Mouse (Mus musculus): Measurements from ENCODE around the gene Mob3b.

Mob3b gene

DNA sequence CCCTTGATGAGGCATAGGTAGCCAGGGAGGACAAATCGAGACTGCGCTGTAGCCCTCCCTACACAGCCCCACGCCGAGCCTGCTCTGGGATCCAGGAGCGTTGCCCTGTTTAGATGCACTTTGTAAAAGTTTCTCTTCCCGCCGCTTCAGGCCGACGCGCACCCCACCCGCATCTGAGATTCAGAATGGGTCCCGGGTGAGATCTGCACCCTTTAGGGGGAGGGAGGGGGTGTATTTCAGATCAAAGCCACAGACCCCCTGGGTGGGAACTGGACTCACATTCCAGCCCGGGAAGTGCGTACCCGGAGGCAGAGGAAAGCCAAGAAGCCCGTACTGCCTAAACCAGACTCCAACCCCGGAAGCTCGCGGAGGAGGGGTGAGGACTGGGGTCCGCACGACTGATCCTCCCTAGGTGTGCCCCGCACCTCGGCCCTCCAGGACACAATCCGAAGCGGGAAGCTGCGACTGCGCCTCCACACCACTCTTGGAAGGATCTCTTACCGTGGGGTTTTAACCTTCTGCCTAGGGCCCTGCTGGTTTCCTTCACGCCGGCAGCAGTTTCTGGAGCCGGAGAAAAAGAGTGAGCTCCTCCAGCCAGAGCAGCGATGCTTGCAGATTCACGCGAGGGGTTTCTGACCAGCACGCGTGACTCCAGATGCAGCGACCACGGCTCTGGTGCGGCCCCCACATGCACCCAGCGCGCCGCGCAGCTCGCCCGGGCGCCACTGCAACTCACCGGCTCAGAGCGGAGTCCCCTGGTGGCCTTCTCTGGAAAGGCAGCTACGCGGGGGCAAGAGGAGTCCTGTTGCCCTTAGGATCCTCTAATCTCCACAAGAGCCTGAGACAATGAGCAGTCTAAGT is at the start of gene Mob3b:
Gene Mob3b, minus strand, starts transcription at position 734 of the 861 bp plus-strand sequence.
- peak; percentile 83 for DNase-seq (ENCODE audit: low read depth, low spot score)

DNA sequence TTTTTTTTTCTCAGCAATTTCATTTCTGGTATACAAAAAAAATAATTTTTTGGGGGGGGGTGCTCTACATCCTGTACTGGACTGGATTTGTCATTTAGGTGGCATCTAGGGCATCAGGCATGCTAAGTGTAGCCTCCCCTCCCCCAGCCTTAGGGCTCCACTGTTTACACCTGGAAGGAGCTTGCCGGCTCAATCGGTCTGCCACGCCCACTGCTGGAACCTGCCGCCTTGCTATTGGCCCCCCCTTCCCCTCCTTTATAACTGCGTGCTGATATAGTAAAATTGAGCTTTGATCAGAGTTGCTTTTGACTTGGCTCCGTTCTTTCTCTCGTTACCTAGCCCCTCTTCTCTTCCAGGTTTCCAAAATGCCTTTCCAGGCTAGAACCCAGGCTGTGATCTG is 47.4 kb upstream of the Mob3b start:
- no peak for DNase-seq (ENCODE audit: low read depth, low spot score)

DNA sequence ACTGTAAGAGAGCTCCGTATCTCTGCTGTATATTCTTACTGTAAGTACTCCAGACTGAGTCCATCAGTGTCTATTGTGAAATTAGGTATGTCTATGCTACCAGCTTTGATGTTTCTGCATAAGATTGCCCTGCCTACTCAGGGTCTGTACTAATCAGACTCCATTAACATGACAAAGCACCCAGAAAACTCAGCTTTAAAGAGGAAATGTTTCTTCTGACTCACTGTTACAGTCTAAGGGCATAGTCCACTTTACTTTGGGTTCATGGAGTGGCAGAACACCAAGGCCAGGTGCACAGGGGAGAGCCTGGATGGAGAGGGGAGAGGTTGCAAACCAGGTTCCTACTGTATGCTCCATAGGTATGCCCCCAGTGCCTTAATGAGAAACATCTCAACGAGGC is 46.4 kb upstream of the Mob3b start:
- no peak for DNase-seq (ENCODE audit: low read depth, low spot score)

DNA sequence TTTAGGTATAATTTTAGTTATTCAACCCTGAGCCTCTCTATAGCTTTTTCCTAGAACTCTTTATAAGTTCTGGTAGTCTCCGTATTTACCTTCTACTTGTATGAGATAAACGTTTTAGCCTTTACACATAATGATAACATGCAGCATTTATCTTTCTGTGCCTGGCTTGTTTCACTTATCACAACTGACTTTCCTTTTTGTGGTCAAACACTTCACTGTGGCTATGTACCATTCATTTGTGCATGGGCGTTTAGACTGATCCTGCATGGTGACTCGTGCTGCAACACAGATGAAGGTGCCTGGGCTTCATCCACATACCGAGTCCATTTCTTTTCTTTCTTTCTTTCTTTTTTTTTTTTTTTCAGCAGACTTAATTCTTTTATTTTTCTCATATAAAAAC is 44.4 kb upstream of the Mob3b start:
- no peak for DNase-seq (ENCODE audit: low read depth, low spot score)

DNA sequence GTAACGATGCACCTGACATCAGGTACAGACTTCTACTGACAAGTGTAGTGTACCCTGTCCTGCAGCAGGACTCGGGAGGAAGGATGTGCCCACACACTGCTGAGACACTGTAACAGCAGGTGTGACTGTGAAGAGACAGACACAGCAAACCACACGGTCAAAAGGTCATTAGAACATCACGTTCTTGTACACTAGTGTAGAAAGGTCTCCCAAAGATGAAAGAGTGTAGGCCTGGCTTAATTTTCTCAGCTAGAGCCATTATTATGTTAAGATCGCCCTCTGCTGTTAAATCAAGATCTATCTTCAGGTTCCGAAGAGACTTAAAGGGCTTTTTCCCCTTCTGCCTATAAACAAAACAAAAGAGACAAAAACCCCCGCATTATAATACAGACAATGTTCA is 35.4 kb upstream of the Mob3b start:
- no peak for DNase-seq (ENCODE audit: low read depth, low spot score)

DNA sequence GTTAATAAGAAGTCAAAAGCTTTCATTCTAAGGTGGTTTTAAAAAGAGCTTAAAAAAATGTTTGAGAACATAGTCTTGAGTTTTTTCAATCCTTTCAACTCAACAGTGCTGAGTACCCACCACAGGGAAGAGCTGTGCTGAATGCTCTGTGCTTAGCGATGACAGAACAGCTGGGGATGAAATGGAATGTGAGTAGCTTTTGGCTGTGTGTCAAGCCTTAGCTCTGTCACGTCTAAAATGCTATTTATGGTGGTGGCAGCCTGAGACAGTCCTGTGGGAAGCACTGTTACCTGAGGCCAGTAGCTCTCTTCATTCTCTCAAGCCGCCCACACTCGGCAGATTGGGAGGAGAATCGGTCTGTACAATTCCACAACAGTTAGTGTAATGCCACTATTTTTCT is 32.5 kb upstream of the Mob3b start:
- no peak for DNase-seq (ENCODE audit: low read depth, low spot score)

DNA sequence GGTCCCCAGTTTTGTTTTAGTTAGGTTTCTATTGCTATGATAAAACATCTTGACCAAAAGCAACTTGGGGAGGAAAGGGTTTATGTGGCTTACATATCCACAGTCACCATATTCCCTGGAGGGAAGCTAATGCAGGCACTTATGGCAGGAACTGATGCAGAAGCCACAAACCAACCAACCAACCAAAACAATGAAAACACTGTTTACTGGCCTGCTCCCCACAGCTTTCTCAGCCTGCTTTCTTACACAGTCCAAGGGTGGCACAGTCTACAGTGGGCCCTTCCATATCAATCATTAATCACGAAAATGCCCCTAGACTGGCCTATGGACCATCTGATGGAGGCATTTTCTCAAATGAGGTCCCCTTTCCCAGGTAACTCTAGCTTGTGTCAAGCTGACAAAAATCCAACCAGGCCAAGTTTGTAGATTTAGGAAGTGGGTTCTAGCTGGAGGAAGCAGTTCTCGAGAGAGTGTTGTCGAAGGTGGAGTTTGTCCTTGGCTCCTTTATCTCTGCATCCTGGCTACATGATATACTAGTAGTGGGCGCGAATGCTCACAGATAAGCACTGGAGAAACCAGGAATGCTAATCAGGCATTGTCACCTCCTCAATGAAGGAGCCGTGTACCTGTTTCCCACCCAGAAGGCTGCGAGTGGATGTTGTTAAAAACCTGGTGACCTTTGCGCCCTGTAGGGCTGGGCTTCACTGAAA is 30.5 kb upstream of the Mob3b start:
- no peak for DNase-seq (ENCODE audit: low read depth, low spot score)

DNA sequence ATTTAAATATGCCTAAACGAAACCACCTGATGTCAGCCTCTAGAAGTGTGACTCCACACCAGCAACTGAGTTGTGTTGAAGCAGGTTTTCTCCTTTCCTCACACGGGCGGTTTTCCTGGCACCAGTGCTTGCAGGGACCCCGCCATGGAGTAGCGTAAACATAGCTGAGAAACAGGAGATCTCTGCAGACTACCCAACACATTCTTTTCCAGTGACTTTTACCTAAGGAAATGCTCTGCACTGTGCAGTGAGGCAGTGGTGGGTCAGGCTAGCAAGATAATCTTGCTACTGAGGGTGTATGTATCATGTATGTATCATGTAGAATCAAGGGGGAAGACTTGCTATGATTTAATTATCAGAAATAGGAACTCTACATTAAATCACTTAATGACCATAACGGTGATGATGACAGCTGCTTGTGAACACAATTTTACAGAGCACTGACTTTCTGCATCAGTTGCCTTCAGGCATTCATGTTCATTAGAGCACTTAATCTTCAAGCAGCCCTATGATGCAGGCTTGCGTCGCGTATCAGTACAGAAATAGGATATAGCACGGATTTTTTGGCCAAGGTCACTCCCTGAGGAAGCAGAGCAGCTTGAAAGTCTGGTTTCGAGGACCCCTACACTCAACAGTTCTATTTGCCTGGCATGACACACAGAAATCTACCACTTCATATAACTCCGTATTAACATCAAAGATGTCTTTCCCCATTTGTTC is 20.8 kb upstream of the Mob3b start:
- DNase-seq (ENCODE audit: low read depth, low spot score): no peak

DNA sequence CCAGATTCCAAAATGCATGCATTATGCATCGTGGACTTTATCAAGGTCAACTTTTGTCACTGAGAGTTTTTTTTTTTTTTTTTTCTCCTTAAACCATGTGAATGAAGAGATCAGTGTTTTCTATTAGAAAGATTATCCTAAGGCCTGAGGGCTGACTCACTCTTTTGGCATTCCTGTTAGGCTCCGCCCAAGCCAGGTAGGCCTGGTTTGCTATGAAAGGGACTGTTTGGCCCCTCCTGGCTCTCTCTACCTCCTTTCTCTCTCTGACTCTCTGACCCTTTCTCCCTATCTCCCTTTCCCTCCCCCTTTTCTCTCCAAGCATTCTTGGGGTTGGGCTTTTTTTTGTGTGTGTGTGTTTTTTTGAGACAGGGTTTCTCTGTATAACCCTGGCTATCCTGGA is 18.3 kb upstream of the Mob3b start:
- no peak for DNase-seq (ENCODE audit: low read depth, low spot score)

DNA sequence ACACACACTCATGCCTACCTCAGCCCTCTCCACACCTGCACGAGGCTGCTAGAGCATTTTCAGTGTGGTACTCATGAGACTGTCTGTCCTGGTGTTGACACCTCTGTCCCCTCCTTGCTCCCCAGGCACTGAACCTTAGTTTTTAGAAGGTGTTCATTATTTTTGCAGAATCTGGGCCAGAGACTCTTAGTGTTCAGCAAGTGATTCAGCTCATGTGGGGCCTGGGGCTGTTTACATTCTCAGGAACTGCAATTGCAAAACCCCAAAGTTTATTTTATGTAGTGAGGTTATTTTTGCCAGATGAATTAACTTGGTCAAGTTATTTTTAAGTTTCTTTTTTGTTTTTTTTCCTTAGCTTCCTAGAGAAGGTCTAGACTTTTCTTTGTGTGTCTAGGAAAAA is 16.3 kb upstream of the Mob3b start:
- no peak for DNase-seq (ENCODE audit: low read depth, low spot score)

DNA sequence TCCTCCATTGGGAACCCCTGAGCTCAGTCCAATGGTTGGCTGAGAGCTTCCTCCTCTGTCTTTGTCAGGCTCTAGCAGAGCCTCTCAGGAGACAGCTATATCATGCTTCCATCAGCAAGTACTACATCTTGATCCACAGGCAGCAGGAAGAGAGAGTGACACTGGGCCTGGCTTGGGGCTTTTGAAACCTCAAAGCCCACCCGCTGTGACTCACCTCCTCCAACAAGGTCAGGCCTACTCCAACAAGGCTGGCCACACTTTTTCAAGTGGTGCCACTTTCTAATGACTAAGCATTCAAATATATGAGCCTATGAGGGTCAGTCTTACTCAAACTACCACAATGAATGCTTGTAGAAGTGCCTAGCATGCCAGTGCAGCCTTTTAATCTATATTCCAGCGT is 15.2 kb upstream of the Mob3b start:
- no peak for DNase-seq (ENCODE audit: low read depth, low spot score)

DNA sequence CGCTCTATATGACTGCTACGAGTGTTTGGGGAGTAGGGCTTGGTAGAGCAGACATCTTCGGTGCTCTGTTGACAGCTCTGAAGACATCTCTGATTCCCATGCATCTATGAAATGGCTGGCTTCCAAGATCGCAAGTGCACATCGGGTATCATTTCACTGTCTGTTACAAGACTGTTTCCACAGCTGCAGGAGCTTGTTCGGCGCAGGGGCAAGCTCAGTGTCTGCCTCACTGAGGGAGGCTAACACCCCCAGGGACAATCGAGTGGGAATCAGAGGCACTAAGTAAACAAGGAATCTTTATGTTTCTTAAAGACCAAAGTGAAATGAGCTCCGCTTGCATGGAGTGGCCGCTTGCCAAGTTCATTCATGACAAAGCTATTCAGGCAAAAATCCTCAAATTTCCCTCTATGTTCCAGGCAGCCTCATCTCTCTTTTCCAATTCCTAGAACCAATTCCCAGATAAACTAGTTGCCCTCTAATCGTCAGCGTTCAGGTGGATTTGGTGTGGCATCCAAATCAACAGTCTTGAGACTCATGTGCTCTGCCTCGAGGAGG is 12.4 kb upstream of the Mob3b start:
- DNase-seq (ENCODE audit: low read depth, low spot score): no peak

DNA sequence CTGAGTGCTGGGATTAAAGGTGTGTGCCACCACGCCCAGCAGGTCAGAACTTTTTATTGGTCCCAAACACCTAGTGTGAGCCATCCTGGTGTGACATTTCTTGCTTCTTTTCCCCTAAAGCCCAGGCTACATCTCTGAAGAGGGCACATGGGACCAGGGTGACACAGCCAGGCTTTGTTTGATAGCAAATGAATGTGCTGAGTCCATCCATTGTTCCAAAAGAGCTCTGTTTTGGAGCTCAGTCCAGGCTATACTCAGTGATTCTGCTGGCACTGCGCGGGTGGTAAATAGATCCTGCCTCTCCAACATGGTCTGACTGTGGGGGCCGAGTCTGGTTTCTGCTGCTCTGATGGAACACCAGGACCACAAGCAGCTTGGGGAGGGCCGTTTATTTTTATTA is 10.6 kb upstream of the Mob3b start:
- DNase-seq (ENCODE audit: low read depth, low spot score): no peak

DNA sequence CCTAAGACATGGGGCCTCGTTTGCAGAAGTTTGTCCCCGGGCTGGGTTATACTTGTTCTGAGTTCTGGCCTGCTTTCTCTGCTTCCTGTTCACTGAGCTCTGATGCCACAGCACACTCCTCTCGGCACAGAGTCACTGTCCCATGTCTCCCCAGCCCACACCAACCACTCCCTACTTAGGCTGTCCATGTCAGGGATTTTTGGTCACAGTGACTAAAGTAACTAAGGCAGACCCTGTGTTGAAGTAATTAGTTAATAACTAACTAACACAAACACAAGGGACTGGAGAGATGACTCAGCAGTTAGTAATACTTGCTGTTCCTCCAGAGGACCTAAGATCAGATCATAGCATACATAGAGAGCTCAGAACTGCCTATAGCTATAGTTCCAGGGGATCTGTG is 8.7 kb upstream of the Mob3b start:
- no peak for DNase-seq (ENCODE audit: low read depth, low spot score)

DNA sequence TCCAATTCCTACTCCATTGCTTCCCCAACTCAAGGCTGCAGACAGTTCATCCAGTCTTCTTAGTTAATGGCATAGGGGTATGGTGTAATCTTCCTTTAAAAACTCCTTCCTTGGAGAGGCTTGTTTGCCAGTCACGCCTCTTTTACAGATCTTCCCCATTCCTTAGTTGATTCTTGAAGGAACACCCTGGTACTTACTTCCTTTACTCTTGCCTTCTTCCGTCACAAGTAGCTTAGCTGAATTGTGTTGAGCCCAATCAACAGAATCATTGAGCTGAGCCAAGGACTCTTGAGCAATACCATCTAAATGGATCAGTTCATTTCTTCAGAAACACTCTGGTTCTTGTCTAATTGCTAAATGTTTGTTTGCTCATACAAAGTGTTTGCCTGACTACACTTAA is 8.0 kb upstream of the Mob3b start:
- no peak for DNase-seq (ENCODE audit: low read depth, low spot score)

DNA sequence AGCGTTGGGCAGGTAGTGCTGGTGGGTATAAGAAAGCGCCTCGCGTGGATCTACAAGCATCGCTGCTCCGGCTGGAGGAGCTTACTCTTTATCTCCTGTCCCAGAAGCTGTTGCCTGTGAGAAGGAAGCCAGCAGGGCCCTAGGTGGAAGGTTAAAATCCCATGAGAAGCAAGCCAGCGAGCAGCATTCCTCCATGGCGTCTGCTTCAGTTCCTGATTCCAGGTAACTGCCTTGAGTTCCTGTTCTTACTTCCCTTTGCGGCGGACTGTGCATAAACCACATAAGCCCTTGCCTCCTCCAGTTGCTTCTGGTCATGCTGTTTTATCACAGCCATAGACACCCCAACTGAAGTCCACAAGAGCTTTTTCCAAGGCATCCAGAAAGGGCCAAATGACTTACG is 531 bp upstream of the Mob3b start:
- DNase-seq (ENCODE audit: low read depth, low spot score): no peak

DNA sequence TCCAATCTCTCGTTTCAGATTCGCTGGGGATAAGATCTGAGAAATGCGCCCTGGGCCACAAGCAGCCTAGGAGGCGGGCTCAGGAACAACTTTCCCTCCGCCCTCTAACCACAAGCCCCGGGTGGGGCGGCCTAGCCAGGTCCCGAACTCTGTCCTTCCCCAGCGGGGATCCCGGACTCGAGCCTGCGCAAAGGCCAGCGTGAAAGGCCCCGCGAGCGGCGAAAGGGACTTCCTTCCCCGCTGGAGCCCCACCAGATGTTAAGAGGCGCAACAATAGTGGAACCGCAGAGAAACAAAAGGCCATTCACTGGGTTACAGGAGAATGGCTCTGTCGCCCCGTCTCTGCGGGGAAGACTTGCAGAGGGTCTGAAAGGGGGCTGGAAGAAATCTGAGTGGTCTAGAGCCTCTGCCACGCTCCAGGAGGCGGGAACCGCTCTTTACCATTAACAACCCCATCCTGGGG is 1.1 kb downstream of the Mob3b start:
- DNase-seq (ENCODE audit: low read depth, low spot score): peak; percentile 74

DNA sequence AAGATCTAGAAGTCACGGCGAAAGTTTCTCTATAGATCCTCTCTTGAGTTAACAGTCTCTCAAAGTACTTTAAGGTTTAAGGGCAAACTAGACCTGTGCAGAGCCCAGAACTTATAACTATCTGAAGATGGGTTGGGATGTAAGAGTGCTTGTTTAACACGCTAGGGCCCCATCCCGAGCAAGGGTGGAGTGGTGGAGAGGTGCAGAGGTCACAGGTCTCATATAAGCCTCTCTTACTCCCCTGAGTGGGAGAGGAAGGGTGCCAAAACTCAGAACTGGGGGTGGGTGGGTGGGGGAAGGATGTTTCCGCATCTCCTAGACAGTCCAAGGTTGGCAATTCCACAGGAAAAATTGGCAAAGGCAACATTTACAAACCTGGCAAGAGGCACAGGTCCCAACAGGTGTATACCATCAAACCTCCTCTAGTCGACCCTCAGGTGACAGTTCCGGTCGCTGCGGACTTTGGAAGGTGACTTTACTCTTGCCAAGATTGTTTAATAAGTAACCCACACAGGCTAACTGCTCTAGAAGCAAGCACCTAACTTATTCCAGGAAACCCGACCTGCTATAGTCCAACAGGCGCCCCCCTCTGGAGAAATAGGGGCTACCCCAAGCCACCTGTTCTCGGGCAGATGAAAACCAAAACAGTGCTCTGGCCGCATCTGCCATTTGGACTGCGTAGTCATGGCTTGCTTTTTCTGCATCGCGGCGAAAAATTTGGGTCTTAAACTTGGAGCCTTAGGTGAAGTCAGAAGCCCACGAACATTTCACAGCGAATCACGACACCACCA is 2.0 kb downstream of the Mob3b start:
- DNase-seq (ENCODE audit: low read depth, low spot score): peak; percentile 29

DNA sequence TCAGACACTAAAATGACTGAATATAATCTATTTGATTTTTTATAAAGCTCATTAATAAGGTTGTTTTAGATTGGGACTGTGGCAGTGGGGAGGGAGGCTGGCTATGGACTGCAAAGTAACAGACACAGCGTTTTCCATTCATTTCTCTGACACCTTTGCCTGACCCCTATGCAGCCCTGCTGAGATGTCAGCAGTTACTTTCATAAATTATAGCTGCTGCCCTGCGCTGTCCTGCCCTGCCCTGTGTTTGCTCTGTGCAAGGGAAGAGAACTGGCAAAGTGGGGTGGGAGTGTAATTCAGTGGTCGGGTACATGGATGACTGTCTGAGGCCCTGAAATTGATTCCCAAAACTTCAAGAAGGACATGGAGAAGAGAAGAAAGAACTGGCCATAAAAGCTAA is 3.2 kb downstream of the Mob3b start:
- DNase-seq (ENCODE audit: low read depth, low spot score): no peak

DNA sequence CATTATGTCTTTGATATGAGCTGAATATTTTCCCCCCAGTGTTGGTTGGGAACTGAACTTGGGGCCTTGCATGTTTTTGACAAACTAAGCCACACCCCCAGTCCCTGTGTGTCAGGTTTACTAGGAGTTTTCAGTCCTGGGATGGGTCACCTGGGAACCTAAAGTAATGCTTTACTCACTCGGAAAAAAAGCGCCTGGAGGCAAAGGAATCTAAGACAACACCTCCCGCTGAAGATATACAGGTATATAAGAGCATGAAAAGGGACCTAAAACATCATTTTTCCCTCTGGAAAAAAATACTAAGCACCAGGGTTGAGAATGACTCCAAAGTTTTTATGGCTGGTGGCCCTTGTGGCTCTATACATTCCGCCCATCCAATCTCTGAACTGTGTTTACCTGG is 5.5 kb downstream of the Mob3b start, which contains the start of gene Ifnk:
Gene Ifnk, plus strand, starts transcription at position 301 of the 400 bp plus-strand sequence.
- DNase-seq (ENCODE audit: low read depth, low spot score): no peak

DNA sequence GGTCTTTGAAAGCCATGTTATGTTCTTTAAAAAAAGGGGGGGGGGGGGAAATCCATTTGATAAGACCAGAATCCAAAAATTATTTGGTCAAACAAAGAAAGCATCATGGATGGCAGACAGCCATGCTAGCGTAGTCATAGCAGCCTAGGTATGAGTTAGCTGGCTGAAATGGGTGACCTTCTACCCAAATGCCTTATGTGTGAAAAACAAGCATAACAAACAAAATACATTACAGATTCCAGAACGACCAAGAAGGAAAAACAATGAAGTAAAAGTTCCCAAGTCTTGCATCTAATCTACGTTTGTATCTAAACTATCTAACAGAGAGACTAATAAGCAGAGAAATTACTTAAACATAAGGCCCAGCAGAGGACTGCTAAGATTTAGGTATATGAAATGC is 6.6 kb downstream of the Mob3b start:
- no peak for DNase-seq (ENCODE audit: low read depth, low spot score)

Data from forelimb bud, embryonic 11.5 days (tissue).